Mouse (Mus musculus) ES-Bruce4 (cell line): ENCODE measurements around the gene Twnk. TPM values are rescaled to one million over a fixed set of nuclear protein-coding genes. Genes with fewer than 3 reads are reported as not detected.

ENCODE experiments used
- H3K27ac ChIP-seq: 2 replicates; pipeline ENCODE4 v1.5.1; 2012; ENCODE audit warnings: low read length, inconsistent platforms; ENCODE audit not compliant: insufficient read depth
- H3K27me3 ChIP-seq: 2 replicates; pipeline ENCODE4 v1.6.1; 2012; ENCODE audit warnings: mild to moderate bottlenecking, low read length, inconsistent platforms; ENCODE audit not compliant: control insufficient read depth, poor library complexity, insufficient read depth, severe bottlenecking
- H3K36me3 ChIP-seq: 2 replicates; pipeline ENCODE4 v1.6.1; 2012; ENCODE audit warnings: inconsistent platforms, mild to moderate bottlenecking, low read length, moderate library complexity; ENCODE audit not compliant: control insufficient read depth, poor library complexity, insufficient read depth, severe bottlenecking
- H3K4me1 ChIP-seq: one replicate; pipeline ENCODE4 v1.8.1; 2011; ENCODE audit warnings: low read length; ENCODE audit not compliant: control insufficient read depth, insufficient read depth
- H3K4me3 ChIP-seq: 2 replicates; pipeline ENCODE4 v1.5.1; 2011; ENCODE audit warnings: low read depth, mild to moderate bottlenecking, low read length
- H3K9ac ChIP-seq: 2 replicates; pipeline ENCODE4 v1.6.1; 2012; ENCODE audit warnings: low read depth, mild to moderate bottlenecking, inconsistent platforms; ENCODE audit not compliant: poor library complexity, severe bottlenecking
- H3K9me3 ChIP-seq: replicated peaks from 2 replicates; pipeline ENCODE4 v1.6.1; 2012; ENCODE audit warnings: mild to moderate bottlenecking, low read length, inconsistent platforms; ENCODE audit not compliant: control insufficient read depth, poor library complexity, insufficient read depth, severe bottlenecking
- CTCF ChIP-seq: IDR thresholded peaks from one replicate; pipeline ENCODE4 v1.8.1; 2011; ENCODE audit warnings: low read depth, low read length
- EP300 ChIP-seq: IDR thresholded peaks from 2 replicates; pipeline ENCODE4 v1.6.1; 2011; ENCODE audit warnings: low read depth, low read length; ENCODE audit not compliant: insufficient read depth
- POLR2A ChIP-seq: IDR thresholded peaks from one replicate; pipeline ENCODE4 v1.8.1; 2011; ENCODE audit warnings: low read length; ENCODE audit not compliant: insufficient read depth
- polyA plus RNA-seq: library from polyadenylated mRNA; stranded (reverse); fragments of >200 nt; gene quantifications from 2 replicates; pipeline ENCODE4 v1.2.4, GENCODE M21; 2011; ENCODE audit warnings: low read depth; ENCODE audit not compliant: missing spikeins, insufficient read depth, insufficient read length

Gene Twnk
- polyA plus RNA-seq, 1 experiment: 24.5 TPM

DNA sequence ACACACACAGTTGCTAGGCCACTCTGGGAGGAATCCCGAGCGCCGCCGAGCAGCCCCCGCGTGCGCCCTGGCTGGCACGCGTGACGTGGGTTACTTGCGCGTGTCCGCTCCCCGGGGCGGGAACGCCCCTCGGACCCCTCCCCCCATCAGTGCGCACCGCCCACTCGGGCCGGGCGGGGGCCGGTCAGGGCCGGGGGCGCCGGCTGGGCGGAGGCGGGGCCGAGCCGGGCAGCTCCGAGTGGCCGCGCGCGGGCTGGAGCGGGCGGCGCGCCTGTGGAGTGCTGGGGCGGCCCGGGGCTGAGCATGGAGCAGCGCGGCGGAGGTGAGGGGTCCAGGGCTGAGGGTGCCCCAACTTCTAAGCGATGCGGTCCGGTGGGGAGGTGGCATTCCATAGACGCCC lies 12.4 kb downstream of the Twnk start:
- Histone ChIP-seq H3K4me1 (peaks cover 5% of the 10 kb centered on the region), H3K36me3 (0 out of 2 replicates have a peak, but pooled peaks cover 2% of the 10 kb centered on the region), H3K27ac (no peak overlapping the region), H3K27me3 (no peaks in the 10 kb centered on the region), H3K4me3 (peak overlapping the region; percentile 75), H3K9ac (peak overlapping the region; percentile 86), H3K9me3 (no peaks in the 10 kb centered on the region)
- TF ChIP-seq CTCF: no peak
- no peak for TF ChIP-seq POLR2A
- TF ChIP-seq EP300: no peak

DNA sequence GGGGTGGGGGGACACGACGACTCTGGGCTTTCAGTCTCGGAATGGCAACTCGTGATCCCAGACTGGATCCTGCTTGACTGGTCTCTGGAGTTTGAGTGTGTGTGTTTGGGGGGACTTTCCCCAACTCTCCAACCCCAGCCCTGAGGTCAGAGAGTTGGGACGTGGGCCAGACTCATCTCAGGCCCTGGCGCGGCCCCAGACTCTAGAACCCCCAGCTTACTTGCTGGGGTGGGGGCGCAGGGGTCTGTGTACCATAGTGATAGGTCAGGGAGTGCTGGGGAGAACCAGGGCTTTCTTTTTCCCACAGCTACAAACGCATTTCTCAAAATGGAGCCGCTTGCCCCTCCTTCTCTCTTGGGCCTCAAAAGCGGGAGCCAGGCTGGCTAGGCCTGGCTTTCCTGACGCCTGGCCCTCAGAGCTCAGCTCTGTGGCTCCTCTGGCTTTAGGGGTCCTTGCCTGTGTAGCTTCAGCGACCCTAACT lies 12.9 kb downstream of the Twnk start:
- no peaks in the 10 kb centered on the region for H3K27me3 ChIP-seq
- H3K9ac ChIP-seq: peak overlapping the region; percentile 86
- H3K36me3 ChIP-seq: 0 out of 2 replicates have a peak, but pooled peaks cover 2% of the 10 kb centered on the region
- no peak overlapping the region for H3K27ac ChIP-seq
- no peak for TF ChIP-seq EP300
- TF ChIP-seq POLR2A: no peak
- no peak for TF ChIP-seq CTCF
- H3K4me3 ChIP-seq: peak overlapping the region; percentile 74
- H3K9me3 ChIP-seq: no peaks in the 10 kb centered on the region
- peaks cover 5% of the 10 kb centered on the region for H3K4me1 ChIP-seq

- no peak overlapping the region for H3K4me3 ChIP-seq
- H3K27ac ChIP-seq: no peak overlapping the region
- H3K9ac ChIP-seq: no peak overlapping the region
- no peaks in the 10 kb centered on the region for H3K9me3 ChIP-seq
- 0 out of 2 replicates have a peak, but pooled peaks cover 2% of the 10 kb centered on the region for H3K36me3 ChIP-seq
- no peaks in the 10 kb centered on the region for H3K4me1 ChIP-seq
- TF ChIP-seq EP300: no peak
- no peak for TF ChIP-seq CTCF
- no peak for TF ChIP-seq POLR2A
- H3K27me3 ChIP-seq: no peaks in the 10 kb centered on the region
Observed at GRCm38 (mm10) chr19:45020348-45020747, 14.9 kb downstream of the Twnk start.

GRCm38 (mm10) chr19:45021362-45021761 lies 15.9 kb downstream of the Twnk start:
- H3K4me3 ChIP-seq: no peak overlapping the region
- H3K27ac ChIP-seq: no peak overlapping the region
- H3K27me3 ChIP-seq: no peaks in the 10 kb centered on the region
- no peaks in the 10 kb centered on the region for H3K9me3 ChIP-seq
- peaks cover under 1% of the 10 kb centered on the region for H3K4me1 ChIP-seq
- no peak overlapping the region for H3K9ac ChIP-seq
- no peak for TF ChIP-seq EP300
- 0 out of 2 replicates have a peak, but pooled peaks cover 2% of the 10 kb centered on the region for H3K36me3 ChIP-seq

DNA sequence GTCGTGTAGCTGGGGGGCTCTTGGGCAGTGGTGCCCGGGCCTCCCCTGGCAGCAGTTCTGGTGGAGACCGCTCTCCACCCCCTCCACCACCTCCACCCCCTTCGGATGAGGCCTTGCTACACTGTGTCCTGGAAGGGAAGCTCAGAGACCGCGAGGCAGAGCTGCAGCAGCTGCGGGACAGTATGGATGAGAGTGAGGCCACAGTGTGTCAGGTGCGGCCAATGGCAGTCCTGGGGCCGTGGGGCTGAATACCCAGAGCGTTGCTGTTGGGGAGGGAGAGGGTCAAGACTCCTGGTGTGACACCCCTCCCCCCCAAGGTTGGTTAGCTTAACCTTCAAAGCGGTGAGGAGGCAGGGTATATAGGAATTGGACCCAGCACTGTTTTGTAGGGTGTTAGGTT lies 18.5 kb downstream of the Twnk start:
- Histone ChIP-seq H3K27me3 (no peaks in the 10 kb centered on the region), H3K4me3 (no peak overlapping the region), H3K4me1 (peaks cover 15% of the 10 kb centered on the region), H3K27ac (no peak overlapping the region), H3K9ac (no peak overlapping the region), H3K9me3 (no peaks in the 10 kb centered on the region), H3K36me3 (0 out of 2 replicates have a peak, but pooled peaks cover 2% of the 10 kb centered on the region)
- TF ChIP-seq POLR2A: no peak
- TF ChIP-seq EP300: no peak
- TF ChIP-seq CTCF: no peak

DNA sequence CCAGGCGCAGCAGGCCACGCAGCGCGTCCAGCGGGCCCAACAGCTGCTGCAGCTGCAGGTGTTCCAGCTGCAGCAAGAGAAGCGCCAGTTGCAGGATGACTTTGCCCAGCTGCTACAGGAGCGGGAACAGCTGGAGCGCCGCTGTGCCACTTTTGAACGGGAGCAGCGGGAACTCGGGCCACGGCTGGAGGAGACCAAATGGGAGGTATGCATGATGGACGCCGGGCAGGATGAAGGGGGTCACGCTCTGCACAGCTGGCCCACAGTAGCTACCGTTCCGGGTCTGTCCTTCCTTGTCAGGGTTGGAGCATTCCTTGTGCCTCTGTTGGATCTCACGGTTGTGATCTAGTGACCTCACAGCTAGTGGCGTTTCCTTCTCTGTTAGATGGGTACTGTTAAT lies 19.3 kb downstream of the Twnk start:
- H3K4me1 ChIP-seq: peaks cover 15% of the 10 kb centered on the region

More for the DNA sequence above, 19.3 kb downstream of the Twnk start:
- TF ChIP-seq EP300: no peak
- no peak for TF ChIP-seq CTCF
- TF ChIP-seq POLR2A: no peak
- H3K4me3 ChIP-seq: peak overlapping the region; percentile 15
- no peak overlapping the region for H3K27ac ChIP-seq
- H3K36me3 ChIP-seq: 0 out of 2 replicates have a peak, but pooled peaks cover 2% of the 10 kb centered on the region
- H3K27me3 ChIP-seq: no peaks in the 10 kb centered on the region
- no peaks in the 10 kb centered on the region for H3K9me3 ChIP-seq
- no peak overlapping the region for H3K9ac ChIP-seq
